Mouse (Mus musculus) kidney, embryonic 14.5 days (tissue): ENCODE results near the gene Med16. TPM values are rescaled to one million over a fixed set of nuclear protein-coding genes. Genes with fewer than 3 reads are reported as not detected.

Experiments used
- ATAC-seq: fragments of 200-750 bp; cut with Nextera tagmentation; 2 replicates; pipeline ENCODE4 v1.8.0; 2017; ENCODE audit warnings: moderate number of reproducible peaks, mild to moderate bottlenecking, moderate TSS enrichment, moderate library complexity; ENCODE audit not compliant: low FRiP score, low TSS enrichment
- H3K27ac ChIP-seq: fragments of 300-500 bp; sonication (generic); 2 replicates; pipeline ENCODE4 v1.5.1; 2014; ENCODE audit warnings: low read depth, mild to moderate bottlenecking, low read length, moderate library complexity, mixed read lengths
- H3K27me3 ChIP-seq: fragments of 300-500 bp; sonication (generic); 2 replicates; pipeline ENCODE4 v1.6.1; 2014; ENCODE audit warnings: mild to moderate bottlenecking, low read length; ENCODE audit not compliant: control insufficient read depth, insufficient read depth
- H3K36me3 ChIP-seq: fragments of 300-500 bp; sonication (generic); 2 replicates; pipeline ENCODE4 v1.6.1; 2014; ENCODE audit warnings: low read length, mixed read lengths; ENCODE audit not compliant: control insufficient read depth, insufficient read depth
- H3K4me1 ChIP-seq: fragments of 300-500 bp; sonication (generic); 2 replicates; pipeline ENCODE4 v1.6.1; 2014; ENCODE audit warnings: low read length, mixed read lengths; ENCODE audit not compliant: control insufficient read depth, insufficient read depth
- H3K4me2 ChIP-seq: fragments of 300-500 bp; sonication (generic); replicated peaks from 2 replicates; pipeline ENCODE4 v1.6.1; 2014; ENCODE audit warnings: low read depth, mild to moderate bottlenecking, low read length
- H3K4me3 ChIP-seq: fragments of 300-500 bp; sonication (generic); 2 replicates; pipeline ENCODE4 v1.5.1; 2014; ENCODE audit warnings: mild to moderate bottlenecking, low read length
- H3K9ac ChIP-seq: fragments of 300-500 bp; sonication (generic); 2 replicates; pipeline ENCODE4 v1.6.1; 2014; ENCODE audit warnings: low read depth, mild to moderate bottlenecking, low read length, moderate library complexity
- H3K9me3 ChIP-seq: fragments of 300-500 bp; sonication (generic); 2 replicates; pipeline ENCODE4 v1.6.1; 2016; ENCODE audit warnings: low read length; ENCODE audit not compliant: control insufficient read depth
- WGBS: fragments of 180-500 bp; shearing (Covaris S2); extraction: QIAGEN DNeasy Blood & Tissue Kit; methylation state at CpG from one replicate; pipeline ENCODE4 v1.1.7; 2014; 5-methylcytosine and 5-hydroxymethylcytosine counted together
- polyA plus RNA-seq: library from polyadenylated mRNA; unstranded; fragments of >200 nt; fragmentation: Nextera tagmentation; extraction: Ambion mirVana; gene quantifications from 2 replicates; pipeline ENCODE4 v1.2.1, GENCODE M21; 2014

Gene Med16
- polyA plus RNA-seq, 1 experiment from 2014 or later, result 61.2 TPM

GRCm38 (mm10) chr10:79946752-79947322, 38.1 kb upstream of the Med16 start:
- Histone ChIP-seq H3K9ac (peak overlapping the region; percentile 37; the same call in 1 of the 2 replicates), H3K4me1 (peaks cover 44% of the 10 kb centered on the region), H3K9me3 (no peaks in the 10 kb centered on the region), H3K36me3 (peaks cover 41% of the 10 kb centered on the region), H3K4me2 (peak overlapping the region; percentile 27; the same call in 1 of the 2 replicates), H3K4me3 (no peak overlapping the region), H3K27me3 (no peaks in the 10 kb centered on the region), H3K27ac (peak overlapping the region; percentile 78; the same call in 1 of the 2 replicates)
- ATAC-seq, result 0 out of 2 replicates have a peak, but pooled peaks have one; percentile 13
- 11% methylated on average over 7 of the region's 7 CpGs for WGBS

DNA sequence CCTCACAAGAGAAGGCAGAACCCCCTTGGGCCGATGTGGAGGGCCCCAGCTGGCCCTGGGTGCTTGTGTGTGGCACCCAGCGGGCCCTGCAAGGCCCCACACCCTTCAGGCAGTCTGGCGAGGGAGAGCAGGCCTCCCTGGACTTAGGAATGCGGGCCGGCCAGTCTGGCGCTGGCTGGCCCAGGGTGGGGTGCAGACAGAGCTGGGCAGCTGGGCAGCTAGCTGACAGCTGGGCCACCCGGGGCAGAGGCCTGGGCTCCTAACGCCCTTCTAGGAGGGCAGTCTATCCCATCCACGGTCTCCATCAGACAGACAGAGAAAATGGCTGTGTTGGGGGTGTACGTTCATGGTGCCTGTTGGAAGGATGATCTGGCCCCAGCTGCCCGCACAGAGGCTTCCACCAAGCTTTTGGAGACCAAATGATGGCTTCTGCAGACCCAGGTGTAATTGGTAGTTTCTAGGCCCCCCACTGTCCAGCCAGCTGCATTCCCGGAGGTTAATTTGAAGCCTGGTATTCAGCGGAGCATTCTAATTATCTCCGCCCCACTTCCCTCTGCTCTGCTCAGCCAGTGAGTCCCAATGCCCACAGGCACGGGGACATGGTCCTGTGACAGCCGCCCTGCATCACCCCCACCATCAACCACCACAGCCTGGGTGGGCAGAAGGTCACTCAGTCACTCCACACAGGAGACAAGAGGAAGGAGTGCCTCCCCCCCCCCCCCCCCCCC, 36.9 kb upstream of the Med16 start:
- 0 out of 2 replicates have a peak overlapping the region, but pooled peaks have one; percentile 37 for H3K9ac ChIP-seq
- H3K4me3 ChIP-seq, result no peak overlapping the region
- H3K4me2 ChIP-seq, result peak overlapping the region; percentile 27; the same call in 1 of the 2 replicates
- H3K27me3 ChIP-seq, result no peaks in the 10 kb centered on the region
- H3K4me1 ChIP-seq, result peaks cover 44% of the 10 kb centered on the region
- no peaks in the 10 kb centered on the region for H3K9me3 ChIP-seq
- ATAC-seq, result peak; percentile 81
- 30% methylated on average over 16 of the region's 16 CpGs for WGBS
- peaks cover 36% of the 10 kb centered on the region for H3K36me3 ChIP-seq
- H3K27ac ChIP-seq, result peak overlapping the region; percentile 78

GRCm38 (mm10) chr10:79943471-79943901, 34.8 kb upstream of the Med16 start:
- Histone ChIP-seq H3K9ac (no peak overlapping the region), H3K36me3 (peaks cover 22% of the 10 kb centered on the region; the same call in 1 of the 2 replicates), H3K4me3 (no peak overlapping the region), H3K27ac (no peak overlapping the region), H3K4me1 (peaks cover 50% of the 10 kb centered on the region), H3K9me3 (no peaks in the 10 kb centered on the region), H3K4me2 (no peak overlapping the region), H3K27me3 (no peaks in the 10 kb centered on the region)
- no peak for ATAC-seq
- WGBS, result 49% methylated on average over 9 of the region's 9 CpGs

GRCm38 (mm10) chr10:79942988-79943387, 34.3 kb upstream of the Med16 start:
- H3K4me2 ChIP-seq, result no peak overlapping the region
- peak overlapping the region; percentile 17; the same call in 1 of the 2 replicates for H3K27ac ChIP-seq
- peaks cover 55% of the 10 kb centered on the region for H3K4me1 ChIP-seq
- no peak overlapping the region for H3K9ac ChIP-seq
- no peaks in the 10 kb centered on the region for H3K9me3 ChIP-seq
- WGBS, result 86% methylated on average over 1 of the region's 1 CpGs
- ATAC-seq, result no peak
- H3K27me3 ChIP-seq, result no peaks in the 10 kb centered on the region
- H3K36me3 ChIP-seq, result peaks cover 23% of the 10 kb centered on the region; the same call in 1 of the 2 replicates
- H3K4me3 ChIP-seq, result no peak overlapping the region

- Histone ChIP-seq H3K4me3 (no peak overlapping the region), H3K27me3 (no peaks in the 10 kb centered on the region), H3K9ac (no peak overlapping the region), H3K9me3 (no peaks in the 10 kb centered on the region), H3K27ac (no peak overlapping the region), H3K36me3 (peaks cover 35% of the 10 kb centered on the region; the same call in 1 of the 2 replicates), H3K4me2 (no peak overlapping the region), H3K4me1 (peaks cover 57% of the 10 kb centered on the region)
- WGBS, result 60% methylated on average over 7 of the region's 7 CpGs
- no peak for ATAC-seq
These were observed 32.0 kb upstream of the Med16 start for GRCm38 (mm10) chr10:79940749-79941148.

GRCm38 (mm10) chr10:79937775-79938526, 29.2 kb upstream of the Med16 start:
- 61% methylated on average over 11 of the region's 11 CpGs for WGBS
- ATAC-seq, result peak; percentile 62; the same call in 1 of the 2 replicates
- Histone ChIP-seq H3K27ac (peak overlapping the region; percentile 52), H3K9ac (no peak overlapping the region), H3K27me3 (no peaks in the 10 kb centered on the region), H3K4me1 (peaks cover 57% of the 10 kb centered on the region), H3K9me3 (no peaks in the 10 kb centered on the region), H3K4me3 (no peak overlapping the region), H3K36me3 (peaks cover 48% of the 10 kb centered on the region; the same call in 1 of the 2 replicates), H3K4me2 (no peak overlapping the region)

DNA sequence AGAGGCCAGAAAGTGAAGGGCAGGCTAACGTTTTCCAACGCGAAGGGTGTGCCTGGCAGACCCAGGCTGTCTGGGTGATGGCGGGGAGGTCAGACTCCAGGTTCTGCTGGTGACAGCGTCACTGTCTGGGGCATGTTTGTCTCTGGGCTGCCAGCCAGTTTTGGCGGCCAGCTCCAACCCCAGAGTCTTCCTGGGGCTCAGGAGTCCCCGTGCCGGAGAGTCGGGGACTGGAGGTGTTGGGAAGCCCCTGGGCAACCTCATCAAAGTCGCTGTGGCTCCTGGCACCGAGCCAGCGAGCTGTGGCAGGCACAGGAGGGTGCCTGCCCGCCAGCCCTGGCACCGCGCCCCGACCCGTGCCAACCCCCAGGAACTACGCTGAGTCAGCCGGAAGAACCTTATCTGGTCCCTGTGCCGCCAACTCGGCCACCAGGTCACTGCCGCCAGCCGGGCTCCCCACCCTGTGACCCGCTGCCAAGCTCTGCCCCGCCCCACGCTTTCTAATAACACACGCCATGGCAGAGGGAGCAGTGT, 28.3 kb upstream of the Med16 start:
- no peak overlapping the region for H3K9ac ChIP-seq
- ATAC-seq, result no peak
- WGBS, result 74% methylated on average over 27 of the region's 27 CpGs

DNA sequence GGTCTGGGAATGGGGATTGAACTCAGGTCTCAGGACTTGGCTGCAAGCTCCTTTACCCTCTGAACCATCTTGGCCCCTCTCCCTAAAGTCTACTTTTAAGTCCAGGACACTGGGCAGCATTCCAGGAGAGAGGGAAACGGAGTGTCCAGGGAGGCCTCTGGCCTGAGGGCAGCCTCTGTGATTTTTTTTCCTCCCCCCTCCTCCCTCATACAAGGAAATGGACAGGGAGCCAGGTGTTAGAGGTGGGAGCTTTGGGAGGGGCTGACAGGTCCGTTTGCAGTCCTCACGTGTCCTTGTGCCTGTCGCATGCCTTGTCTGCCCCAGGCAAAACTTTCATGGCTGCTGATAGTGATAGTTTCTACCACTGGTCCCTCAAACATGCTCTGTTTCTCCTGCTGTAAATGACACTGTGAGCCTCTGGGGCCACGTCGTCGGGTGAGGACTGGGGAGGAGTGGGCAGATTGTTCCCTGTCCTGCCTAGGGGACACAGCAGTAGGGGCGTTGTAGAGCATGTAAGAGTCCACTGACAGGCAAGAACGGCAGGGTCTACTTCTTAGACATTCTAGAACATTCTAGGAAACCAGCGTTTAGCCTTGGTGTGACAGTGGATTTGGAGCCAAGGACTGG, 27.7 kb upstream of the Med16 start:
- no peaks in the 10 kb centered on the region for H3K9me3 ChIP-seq
- no peak for ATAC-seq
- H3K4me1 ChIP-seq, result peaks cover 71% of the 10 kb centered on the region
- H3K4me3 ChIP-seq, result no peak overlapping the region
- peaks cover 52% of the 10 kb centered on the region; the same call in 1 of the 2 replicates for H3K36me3 ChIP-seq
- H3K27me3 ChIP-seq, result no peaks in the 10 kb centered on the region
- 59% methylated on average over 10 of the region's 10 CpGs for WGBS
- peak overlapping the region; percentile 14; the same call in 1 of the 2 replicates for H3K27ac ChIP-seq
- H3K9ac ChIP-seq, result no peak overlapping the region
- H3K4me2 ChIP-seq, result no peak overlapping the region

More for the DNA sequence above, 28.3 kb upstream of the Med16 start:
- no peaks in the 10 kb centered on the region for H3K27me3 ChIP-seq
- H3K4me3 ChIP-seq, result no peak overlapping the region
- H3K4me2 ChIP-seq, result no peak overlapping the region
- peaks cover 65% of the 10 kb centered on the region for H3K4me1 ChIP-seq
- H3K27ac ChIP-seq, result peak overlapping the region; percentile 14; the same call in 1 of the 2 replicates
- H3K36me3 ChIP-seq, result peaks cover 49% of the 10 kb centered on the region; the same call in 1 of the 2 replicates
- H3K9me3 ChIP-seq, result no peaks in the 10 kb centered on the region
